Mouse (Mus musculus): ENCODE data around the gene Chrm4.

The Chrm4 gene

DNA sequence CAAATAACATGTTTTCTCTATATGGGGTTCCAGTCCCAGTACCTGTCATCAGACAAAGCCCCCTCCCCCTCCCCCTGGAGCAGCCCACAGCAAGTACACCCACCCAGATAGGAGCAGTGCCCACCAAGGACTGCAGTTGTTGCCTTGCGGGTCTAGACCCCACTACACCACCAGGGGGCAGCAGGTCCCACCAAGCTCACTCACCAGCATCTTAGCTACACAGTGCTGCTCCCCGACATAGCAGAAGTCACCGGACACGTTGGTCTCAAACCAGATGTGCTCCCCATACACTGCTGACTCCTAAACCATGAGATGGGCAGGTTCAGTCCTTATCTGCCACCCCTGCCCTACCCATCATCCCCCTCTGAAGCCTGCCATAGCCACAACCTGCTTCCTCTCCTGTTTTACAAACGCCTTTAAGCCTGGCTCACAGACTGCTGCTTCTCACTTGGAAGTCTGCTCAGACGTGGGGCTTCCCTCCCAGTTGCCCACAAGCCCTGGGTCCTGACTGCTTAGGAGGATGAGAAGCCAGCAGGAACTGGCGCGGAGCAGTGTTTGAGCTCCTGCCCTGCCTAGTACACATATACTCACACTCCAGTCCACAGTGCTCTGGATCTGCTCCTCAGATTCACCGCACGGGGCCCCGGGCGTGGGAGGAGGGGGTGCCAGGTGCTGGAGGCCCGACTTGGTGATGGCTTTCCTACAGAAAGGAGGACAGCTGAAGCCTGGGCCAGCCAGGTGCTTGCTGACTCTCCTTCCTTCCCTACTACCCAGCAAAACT lies 17.3 kb downstream of the Chrm4 start:
- DNase-seq, result peak; percentile 90 to 91

DNA sequence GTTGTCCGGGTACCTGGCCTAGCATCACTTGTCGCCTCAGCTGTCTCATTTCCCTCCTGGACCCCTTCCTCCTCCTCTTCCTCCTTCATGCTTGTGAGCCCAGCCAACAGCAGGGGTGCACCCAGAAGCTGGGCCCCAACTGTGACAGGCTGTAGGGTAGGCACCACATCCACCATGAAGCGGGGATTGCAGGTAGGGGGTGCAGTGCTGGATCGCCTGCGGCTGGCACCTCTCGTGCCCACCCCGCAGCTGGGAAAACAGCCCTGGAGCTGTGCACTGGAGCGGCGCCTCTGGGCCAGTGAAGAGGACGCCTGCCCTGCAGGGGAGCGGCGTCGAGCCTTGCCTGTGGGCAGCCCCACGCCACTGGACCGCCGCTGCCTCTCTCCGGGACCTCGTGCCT lies 18.4 kb downstream of the Chrm4 start, which contains the start of gene Gm9821:
TSS of gene Gm9821 (plus strand) at position 221 of the 400 bp plus-strand sequence.
- DNase-seq, result no peak

DNA sequence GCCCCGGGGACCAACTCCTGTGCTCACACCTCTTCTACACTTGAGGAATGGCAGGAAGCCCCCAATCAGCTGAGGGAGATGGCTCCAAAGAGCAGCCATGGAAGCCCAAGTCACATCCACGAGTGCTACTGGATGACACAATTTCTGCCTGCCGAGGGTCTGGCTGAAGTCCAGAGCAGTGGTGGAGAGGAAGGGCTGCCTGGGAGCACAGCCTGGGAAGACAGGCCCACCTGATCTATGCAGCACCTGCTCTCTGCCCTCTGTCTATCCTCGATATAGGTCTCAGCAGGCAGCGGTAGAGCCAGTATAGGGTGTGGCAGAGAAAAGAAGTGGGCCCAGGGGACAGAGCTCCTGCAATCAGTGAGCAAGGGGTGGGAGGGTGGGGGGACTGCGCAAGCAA lies 19.8 kb downstream of the Chrm4 start:
- DNase-seq, result peak; percentile 75 to 80

DNA sequence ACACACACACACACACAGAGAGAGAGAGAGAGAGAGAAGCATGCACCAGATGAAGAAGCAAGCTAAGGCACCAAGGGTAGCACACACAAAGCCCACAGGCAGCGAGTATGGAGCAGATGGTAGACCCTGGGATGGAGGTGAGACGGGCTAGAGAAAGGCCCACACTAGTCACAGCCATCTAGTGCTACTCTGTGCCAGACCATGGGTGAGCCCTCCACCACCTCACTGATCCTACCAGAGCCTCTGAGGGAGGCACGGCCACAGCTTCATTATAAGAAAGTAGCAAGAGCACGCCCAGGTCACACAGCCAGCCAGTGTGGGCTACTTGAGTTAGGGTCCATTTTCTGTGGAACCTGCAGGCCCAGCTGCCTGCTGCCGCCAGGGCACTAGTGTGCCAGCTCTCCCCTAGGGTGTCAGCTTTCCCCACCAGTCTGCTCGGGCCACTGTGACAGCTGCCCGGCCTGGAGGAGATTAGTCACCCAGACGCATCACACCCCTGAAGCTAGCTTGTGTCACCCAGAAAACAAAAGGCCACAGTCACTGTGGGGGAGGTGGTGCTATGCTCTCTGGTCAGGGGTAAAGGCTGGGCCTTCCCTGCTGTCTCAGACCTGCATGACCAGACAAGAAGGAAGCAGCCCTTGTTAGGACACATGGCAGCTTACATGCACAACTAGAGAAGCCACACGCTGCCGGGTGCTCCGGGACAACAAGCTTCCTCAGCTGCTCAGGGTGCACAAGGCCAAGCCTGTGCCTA lies 20.5 kb downstream of the Chrm4 start:
- DNase-seq, result peak; percentile 61 to 66

DNA sequence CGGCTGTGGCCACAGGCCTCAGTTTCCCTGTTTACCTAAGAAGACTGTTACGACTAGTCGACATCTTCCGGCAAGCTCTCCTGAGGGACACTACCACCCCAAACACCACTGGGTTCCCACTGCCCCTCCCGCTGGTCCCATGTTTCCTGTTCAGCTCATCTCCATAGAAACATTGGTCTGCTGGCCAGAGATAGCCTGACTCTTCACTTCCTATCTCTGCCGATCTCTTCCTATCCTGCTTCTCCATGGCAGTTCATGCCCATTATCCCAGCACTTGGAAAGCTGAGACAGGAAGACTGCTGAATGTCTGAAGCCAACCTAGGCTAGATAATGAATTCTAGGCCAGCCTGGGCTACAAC lies 21.1 kb downstream of the Chrm4 start:
- no peak for DNase-seq

DNA sequence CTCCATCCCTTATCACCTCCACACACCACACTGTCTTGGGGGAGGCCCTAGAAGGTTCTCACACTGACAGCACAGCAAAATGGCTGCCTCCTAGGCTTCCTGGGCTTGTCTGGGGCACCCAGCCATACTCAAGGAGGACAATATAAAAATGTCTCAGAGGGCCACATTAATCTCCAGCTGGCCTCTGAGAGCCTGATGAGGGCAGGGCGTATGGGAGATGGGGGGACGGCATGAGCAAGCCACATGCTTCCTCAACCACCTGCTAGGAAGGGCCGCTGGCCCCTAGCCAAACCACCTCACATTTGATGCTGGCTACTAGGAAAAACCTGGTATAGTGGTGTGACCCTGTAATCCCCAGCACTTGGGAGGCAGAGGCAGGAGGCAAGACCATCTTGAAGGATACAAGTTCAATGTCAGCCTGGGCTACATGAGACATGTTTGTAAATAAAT lies 21.8 kb downstream of the Chrm4 start:
- DNase-seq, result peak in 1 of 2 experiments; percentile 63

DNA sequence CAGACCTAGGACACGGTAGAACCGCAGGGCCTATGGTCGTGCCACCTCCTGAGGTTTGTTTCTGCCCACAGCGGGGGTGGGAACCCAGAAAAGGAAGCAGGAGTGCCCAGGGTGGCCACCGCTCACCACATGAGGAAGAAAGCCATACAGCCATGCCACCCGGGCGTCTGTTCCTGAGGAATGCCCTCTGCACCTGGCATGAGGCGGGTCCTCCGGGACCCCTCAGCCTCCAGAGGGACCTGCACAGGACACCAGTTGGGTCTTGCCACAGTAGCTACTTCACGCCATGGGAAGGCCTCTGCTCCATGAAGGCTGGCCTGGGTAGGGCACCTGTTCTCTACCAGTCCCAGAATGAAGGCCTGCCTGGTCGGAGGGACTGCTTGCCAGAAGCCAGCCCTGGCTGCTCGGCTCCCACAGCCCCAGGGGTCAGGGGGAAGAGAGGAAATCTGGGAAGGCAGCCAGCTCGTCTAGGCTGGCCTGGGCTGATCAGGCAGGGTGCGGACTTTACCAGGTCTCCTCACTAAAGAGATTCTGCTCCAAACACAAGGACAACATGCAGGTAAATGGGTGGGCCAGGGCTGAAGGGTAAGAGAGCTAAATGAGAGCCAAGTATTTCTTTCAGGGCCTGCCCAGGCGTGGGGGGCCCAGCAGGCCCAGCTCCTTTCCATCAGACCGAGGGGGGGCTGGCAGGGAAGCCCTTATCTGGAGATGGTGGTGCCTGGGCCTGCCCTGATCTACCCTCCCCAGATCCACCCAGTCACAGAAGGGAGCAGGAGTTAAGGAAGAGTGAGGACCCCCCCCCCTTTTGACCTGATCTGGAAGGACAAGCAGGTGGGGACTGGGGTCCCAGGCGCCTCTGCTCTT lies 22.6 kb downstream of the Chrm4 start:
- peak; percentile 81 to 88 for DNase-seq

DNA sequence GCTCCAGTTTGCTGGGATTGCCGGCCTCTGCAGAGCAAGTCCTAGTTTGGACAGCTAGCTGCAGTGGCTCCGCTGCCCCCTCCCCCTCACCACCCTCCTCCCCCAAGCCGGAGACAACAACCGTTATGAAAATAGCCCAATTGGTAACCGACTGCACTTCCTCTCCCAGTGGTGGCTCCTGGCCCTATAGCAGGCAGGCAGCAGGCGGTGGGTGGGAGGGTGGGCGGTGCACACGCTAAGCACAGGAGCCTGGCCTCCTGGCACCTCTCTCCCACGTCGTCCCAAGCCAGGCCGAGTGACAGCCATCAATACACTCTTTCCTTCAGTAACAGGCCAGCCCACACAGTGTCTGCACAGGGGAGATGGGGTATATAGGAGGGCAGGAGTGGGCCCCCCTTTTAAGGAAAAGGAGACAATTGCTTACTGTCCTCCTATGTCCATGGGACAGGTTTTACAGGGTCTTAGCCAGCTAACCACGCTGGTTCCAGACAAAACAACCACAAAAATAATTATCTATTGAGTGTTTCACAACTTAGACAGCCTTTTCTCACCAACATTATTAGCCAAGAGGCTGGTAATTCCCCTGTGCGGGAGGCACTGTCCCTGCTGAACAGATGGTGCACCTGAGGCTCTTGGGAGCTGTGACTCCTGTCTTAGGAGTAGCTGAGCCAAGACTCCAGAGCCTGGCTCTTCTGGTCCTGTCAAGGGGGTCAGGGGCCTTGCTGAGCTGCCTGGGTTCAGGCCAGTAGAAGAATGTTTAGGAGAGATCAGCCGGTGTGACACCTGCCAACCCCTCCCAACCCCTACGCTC lies 23.4 kb downstream of the Chrm4 start:
- DNase-seq, result peak; percentile 77 to 87

DNA sequence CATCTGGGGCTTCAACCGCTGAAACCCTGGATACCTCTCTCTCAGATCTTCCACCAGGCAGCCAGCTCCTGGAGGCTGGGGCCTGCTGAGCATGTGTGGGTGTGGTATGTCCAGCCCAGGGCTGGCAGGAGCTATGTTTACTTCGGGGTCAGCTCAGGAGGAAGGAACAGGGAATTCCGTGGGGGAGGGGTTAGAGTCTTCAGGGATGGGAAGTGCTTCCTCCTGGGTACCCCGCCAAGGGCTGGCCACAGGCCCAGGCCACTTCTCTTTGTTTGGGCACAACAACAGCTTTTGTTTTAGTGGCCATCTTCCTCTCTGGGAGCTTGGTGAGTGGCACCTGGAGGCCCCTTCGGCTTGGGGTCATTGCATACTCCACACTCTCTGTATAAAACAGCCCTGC lies 26.8 kb downstream of the Chrm4 start:
- DNase-seq, result peak in 1 of 2 experiments; percentile 65

DNA sequence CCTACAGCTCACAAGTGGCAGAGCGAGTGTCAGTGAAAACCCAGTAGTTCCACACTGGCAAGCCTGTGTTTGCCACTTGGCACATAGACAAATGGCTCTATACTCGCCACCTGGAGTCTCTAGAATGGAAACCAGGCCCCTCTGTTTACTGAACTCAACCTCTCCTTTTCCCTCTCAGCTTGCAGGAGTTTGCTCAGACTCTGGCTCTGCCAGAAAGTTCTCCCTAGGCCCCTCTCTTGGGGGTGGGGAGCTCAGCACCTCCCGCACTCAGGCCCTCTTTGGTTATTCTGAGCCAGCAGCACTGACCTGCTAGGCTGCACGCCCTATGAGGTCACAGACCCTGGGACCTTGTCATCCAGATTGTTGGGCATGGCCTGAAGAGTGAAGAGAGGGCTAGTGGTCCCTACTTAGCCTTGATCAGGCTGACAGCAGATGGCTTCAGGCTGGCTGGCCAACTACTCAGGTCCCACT lies 28.1 kb downstream of the Chrm4 start:
- peak; percentile 54 to 75 for DNase-seq

DNA sequence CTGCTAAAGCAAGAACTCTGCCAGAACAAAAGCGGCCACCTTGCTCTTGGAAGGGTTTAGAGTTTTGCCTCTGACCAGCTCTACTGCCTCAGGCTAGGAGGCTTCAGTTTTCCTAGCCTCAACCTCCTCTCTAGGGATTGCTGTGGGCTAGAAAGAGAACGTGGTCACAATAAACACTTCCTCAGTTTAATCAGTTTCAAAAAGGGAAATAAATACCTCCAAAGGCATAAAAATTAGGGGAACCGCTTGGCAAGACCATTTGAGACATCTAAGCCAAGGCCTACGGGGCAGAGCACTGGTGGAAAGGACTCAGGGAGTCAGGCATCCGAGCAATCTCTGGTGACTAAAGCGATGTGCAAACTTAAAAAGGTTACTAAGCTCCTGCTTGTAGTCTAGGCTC lies 28.8 kb downstream of the Chrm4 start:
- DNase-seq, result no peak

DNA sequence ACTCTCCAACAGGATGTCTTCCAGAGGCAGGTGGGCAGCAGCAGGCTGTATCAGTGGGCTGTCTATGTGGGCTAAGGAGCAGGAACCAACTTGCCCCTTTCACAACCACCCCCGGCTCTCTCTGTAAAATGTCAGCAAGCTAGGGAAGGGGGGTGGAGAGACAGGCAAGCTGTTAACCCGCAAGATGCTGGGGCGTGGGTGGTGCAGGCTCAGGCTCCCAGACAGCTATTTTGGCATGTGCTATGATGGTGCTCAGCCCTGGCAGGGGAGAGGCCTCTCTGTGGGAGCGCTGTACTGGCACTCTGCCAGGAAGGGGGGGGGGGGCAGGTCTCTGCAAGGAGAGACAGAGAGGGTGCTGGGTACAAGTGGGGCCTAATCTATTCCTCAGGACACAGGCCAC lies 30.0 kb downstream of the Chrm4 start:
- peak in 1 of 2 experiments; percentile 68 for DNase-seq

DNA sequence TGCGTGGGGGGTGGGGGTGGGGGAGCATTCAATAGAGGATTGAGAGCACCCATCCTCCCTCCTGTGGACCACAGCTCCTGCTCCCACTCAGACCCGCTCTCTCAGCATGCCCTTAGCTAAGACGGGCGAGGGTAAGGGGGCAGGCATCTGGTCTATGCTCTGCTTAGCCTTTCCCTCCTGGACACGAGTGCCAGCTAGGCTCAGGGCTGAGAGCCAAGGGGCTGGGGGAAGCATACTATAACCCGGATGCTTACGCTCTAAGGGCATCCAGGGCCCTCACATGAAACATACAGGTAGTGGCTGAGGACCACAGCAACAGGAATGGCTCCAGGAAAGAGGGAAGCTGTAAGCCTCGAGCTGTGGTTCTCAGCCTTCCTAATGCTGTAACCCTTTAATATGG lies 31.0 kb downstream of the Chrm4 start:
- peak; percentile 39 to 64 for DNase-seq

DNA sequence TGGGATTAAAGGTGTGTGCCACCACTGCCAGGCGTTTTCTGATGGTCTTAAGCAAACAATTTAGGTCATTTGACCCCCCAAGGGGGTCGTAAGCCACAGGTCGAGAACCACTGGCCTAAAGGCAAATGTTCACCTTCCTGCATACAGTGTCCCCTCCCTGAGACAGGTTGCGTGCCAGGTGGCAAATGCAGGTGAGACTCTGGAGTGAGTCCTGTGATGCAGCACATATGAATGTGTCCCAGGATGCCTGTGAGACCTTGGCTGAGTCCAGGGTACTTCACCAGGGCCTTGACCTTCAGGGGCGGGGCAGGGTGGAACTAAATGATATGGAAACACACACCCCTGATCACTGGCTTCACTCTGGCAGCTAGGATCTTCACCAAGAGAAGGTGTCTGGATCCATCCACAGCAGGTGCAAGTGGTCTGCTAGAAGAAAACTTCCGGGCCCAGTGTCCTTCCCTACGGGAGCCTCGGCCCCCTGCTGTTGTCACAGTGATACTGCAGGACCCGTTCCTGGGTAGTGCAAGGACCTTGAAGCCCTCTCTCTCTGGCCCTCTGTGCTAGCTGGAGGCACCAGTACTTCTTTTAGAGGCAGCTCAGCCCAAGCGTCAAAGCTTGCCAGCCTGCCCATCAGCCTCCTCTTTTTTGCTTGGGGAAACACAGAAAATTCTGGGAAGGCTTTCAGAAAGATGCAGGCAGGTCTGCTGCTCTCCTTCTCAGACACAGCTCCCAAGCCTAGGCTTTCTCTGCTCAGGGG lies 31.8 kb downstream of the Chrm4 start:
- DNase-seq, result peak; percentile 65 to 79

DNA sequence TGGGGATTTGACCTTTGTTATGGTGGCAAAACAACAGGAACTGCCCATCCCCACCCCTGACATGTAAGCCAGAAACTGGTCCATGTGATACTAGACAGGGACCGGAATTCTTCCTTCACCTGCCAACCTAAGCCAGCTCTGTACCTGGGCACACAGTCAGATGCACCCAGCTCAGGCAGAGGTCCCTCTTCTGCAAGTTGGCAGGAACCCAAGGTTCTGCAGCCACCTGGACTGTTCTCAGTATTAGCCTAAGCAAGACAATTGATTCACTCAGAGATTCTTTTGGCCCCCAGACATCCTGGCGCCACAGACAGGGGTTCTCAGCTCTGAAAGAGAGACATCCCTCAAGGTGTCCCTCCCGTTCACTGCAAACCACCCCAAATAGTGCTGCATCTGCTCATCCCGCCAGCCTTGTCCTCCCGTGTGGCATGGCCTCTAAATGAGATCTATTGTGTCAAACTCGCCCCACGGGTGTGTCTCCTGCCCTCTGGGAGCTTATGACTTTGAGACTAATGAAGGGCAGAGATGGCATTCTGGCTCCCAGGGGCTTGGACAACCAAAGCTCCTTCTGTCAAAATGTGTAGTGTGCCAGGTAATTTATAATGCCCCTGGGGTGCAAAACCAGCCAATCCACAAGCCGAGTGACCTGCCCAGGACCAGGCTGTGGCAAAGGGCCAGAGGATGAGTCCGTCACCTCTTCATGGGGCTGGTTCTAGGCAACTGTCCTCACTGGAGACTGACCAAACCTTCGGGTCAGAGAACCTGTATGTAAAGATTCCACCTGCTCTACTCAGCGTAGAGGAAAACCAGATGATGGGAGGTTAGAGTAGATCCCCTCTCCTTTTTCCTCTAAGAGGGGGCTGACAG lies 32.7 kb downstream of the Chrm4 start:
- peak; percentile 88 to 92 for DNase-seq

DNA sequence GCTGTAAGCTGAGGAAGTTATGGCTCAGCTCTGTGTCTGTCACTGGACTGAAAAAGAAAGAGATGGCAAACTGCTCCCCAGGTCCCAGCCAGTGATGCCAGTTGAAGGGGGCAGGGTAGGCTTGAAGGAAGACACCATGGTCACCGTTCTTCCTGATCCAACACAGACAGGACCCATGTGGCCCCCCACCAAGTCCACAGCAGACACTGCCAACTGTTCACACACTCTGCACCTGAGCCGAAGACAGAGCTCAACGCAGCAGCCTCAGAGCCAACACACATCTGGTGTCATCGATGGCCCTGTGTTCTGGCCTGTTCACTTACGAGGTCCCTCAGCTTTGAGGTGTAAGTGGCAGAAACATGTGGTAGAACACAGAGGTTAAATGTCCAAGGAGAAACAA lies 33.4 kb downstream of the Chrm4 start:
- DNase-seq, result peak; percentile 55 to 56

DNA sequence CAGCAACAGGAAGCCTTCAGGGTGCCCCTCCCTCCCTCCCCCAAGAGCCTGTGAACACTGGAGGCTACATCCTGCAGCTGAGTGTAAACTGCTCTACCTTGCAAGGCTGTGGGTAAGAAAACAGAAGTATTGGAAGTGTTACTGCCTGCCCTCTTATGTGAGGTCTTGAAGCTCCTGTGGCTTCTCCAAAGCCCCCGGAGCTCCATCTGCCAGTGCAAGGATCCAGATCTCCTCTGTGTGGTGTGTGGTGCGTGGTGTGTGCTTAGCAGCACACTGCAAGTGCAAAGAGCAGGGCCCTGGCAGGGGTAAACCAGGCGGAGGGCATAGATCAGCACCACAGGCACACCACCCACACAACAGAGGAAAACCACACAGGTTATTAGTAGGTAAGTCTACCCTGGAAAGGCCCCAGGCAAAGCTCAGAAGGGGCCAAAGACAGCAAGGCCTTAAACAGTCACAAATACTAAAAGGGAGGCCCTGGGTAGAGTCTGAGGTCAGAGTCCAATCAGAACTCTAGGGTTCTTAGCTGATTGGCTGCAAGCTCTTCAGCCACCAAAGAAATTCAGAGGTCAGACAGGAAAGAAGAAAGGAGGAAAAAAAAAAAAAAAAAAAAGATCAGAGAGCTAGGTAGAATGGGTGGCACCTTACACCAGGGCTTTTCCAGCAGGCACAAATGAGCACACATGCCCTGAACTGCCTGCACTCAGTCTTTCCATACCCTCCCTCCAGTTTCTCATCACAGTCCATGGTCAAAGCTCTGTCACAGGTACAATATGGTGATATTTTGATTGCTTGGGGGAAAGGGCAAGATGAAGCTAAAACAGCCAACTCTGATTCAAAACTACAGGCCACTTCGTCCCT lies 35.1 kb downstream of the Chrm4 start:
- DNase-seq, result peak in 1 of 2 experiments; percentile 53

DNA sequence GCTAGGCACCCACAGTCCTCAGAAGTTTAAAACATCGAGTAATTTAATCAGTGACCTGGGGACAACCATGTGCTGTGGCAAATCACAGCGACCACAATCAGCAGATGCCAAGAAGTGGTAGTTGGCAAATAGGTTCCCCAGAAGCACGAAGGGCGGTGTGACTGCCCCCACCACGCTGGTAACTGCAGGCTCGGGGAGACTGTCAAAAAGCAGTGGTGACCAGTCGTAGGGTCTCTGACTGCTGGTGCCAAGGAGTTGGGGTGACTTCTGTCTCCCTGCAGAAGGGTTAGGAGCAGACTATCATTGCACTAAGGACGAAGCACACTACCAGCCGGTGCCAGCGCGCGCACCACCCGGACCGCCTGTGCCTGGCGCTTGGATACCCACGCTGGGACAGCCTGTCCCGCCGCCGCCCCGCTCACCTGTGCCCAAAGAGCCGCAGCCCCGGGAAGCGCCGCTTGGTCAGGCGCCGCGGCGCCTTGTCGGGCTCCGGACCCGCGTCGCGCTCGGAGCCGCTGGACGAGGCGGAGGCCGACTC lies 35.9 kb downstream of the Chrm4 start:
- peak; percentile 67 to 72 for DNase-seq

DNA sequence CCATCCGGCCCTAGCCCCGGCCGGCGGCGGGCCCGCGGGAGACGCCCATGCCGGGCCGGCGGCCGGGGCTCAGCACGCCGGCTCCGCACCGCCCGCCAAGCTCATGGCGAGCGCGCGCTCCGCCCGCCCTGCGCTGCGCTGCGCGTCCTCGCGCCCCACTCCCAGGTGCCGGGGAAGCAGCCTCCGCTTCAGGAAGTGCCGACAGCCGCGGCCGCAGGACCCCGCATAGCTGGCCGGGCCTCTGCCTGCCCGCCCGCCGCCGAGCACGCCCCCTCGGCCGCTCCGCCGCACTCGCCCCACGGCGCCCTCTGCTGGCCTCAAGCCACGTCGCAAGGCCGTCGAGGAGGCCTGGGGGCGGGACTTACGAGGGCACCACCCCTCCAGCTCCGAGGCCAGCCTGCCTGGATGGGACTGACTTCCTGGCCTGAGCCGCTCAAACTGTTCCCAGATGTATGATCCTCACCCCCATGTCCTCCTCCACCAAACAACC lies 36.4 kb downstream of the Chrm4 start:
- DNase-seq, result peak; percentile 99
